24 mouse cellular contexts compared by ENCODE assay signal in genomic region chr1:69376923-69377706, GRCm38 (mm10).
DNase-seq lines count a peak whose midpoint lies in the region; ATAC-seq and TF ChIP-seq lines count a peak whose summit lies in the region.
"Had no signal": no experiment of that assay in that cellular context is flagged by ENCODE, and none has a peak within 500 bp of the region (broad histone marks: within the 10 kb centered on the region; RNA-seq: fewer than 3 reads in every experiment).

No protein-coding gene starts in this region.

- in situ Hi-C loops in ES-E14 (cut with MboI; ENCODE audit: low sequenced_read_pairs in 2 of 2, unreplicated experiment in 2 of 2): no loop called here

- no peaks in the 10 kb centered on the region for H3K36me3 ChIP-seq in ES-E14 (ENCODE audit: control insufficient read depth, insufficient read depth, low read length, poor library complexity, severe bottlenecking)
- H3K36me3 ChIP-seq in thymus, adult 2 months (ENCODE audit: control insufficient read depth, insufficient read depth, low read length): no peaks in the 10 kb centered on the region
- H3K36me3 ChIP-seq: forebrain, embryonic 10.5 days; hindbrain, embryonic 12.5 days had no signal

- no peaks in the 10 kb centered on the region for H3K27me3 ChIP-seq in thymus, adult 2 months (ENCODE audit: control insufficient read depth, insufficient read depth, low read length)
- H3K27me3 ChIP-seq: hindbrain, embryonic 12.5 days; Patski had no signal

- TF ChIP-seq POLR2A in thymus, adult 2 months (IDR thresholded peaks at IDR 0.05; ENCODE audit: control insufficient read depth, extremely low read depth, insufficient read depth, low read length, poor library complexity): no peak

- H3K4me1 ChIP-seq in ES-E14 (ENCODE audit: control insufficient read depth in 2 of 2, insufficient read depth in 2 of 2, low read length in 2 of 2, poor library complexity in 1 of 2): no peaks in the 10 kb centered on the region
- H3K4me1 ChIP-seq in thymus, adult 2 months (replicated peaks; ENCODE audit: control insufficient read depth, insufficient read depth, low read length): no peaks in the 10 kb centered on the region
- H3K4me1 ChIP-seq: embryonic facial prominence, embryonic 10.5 days; forebrain, embryonic 10.5 days; hindbrain, embryonic 12.5 days had no signal

- peak; percentile 1 for DNase-seq in cerebellum, adult 11-12 months
- no peak for DNase-seq in cerebellum, adult 11 months
- peak; percentile 52 for DNase-seq in ES-E14 (ENCODE audit: low read depth, low spot score)
- peak; percentile 84 for DNase-seq in testis, postnatal 14 days (ENCODE audit: low spot score)
- no peak for DNase-seq in layer of hippocampus, adult 9-11 months
- no peak for DNase-seq in embryo, embryonic 10.5 days (ENCODE audit: low spot score)
- DNase-seq in thymus, adult 2 months: no peak
- DNase-seq: adrenal gland, postnatal 10 days; cerebellum, adult 18-20 months; cerebellum, adult 9-11 months; cerebellum, postnatal 36 days; gastrocnemius, postnatal 25 days; heart, adult 11 months; heart, postnatal 10 days; heart, postnatal 4 days had no signal

- H3K4me3 ChIP-seq in ES-E14 (ENCODE audit: insufficient read depth in 1 of 2, low read depth in 1 of 2, low read length in 2 of 2, poor library complexity in 1 of 2, severe bottlenecking in 1 of 2): peak overlapping the region; percentile 14 to 16; a peak in 2 of 4 replicates
- H3K4me3 ChIP-seq in thymus, adult 2 months (ENCODE audit: control insufficient read depth, insufficient read depth, low read length): no peak overlapping the region
- H3K4me3 ChIP-seq: embryonic facial prominence, embryonic 10.5 days; erythroblast, embryonic 14.5 days; forebrain, embryonic 10.5 days; gastrocnemius, adult 2 months; hindbrain, embryonic 12.5 days had no signal

- H3K9me3 ChIP-seq in ES-E14 (ENCODE audit: control insufficient read depth, insufficient read depth, low read depth, low read length): no peaks in the 10 kb centered on the region

- TF ChIP-seq CTCF in thymus, adult 2 months (IDR thresholded peaks at IDR 0.05; ENCODE audit: borderline replicate concordance, control insufficient read depth, extremely low read depth, insufficient read depth, low read length, poor library complexity): no peak

- ATAC-seq in erythroblast, adult 5-6 weeks (replicated peaks; ENCODE audit: low FRiP score, poor library complexity, severe bottlenecking): peak; percentile 20; the same call in 1 of the 2 replicates
- ATAC-seq: forebrain, embryonic 14.5 days; hindbrain, embryonic 16.5 days; Patski had no signal

- WGBS in thymus, adult 2 months: 97% methylated on average over 46 of the region's 46 CpGs

- no peak overlapping the region for H3K27ac ChIP-seq in ES-E14 (ENCODE audit: insufficient read depth, low read depth, low read length, poor library complexity, severe bottlenecking)
- H3K27ac ChIP-seq in thymus, adult 2 months (ENCODE audit: control insufficient read depth, insufficient read depth, low read length): no peak overlapping the region
- H3K27ac ChIP-seq: embryonic facial prominence, embryonic 10.5 days; forebrain, embryonic 10.5 days; gastrocnemius, adult 2 months; hindbrain, embryonic 12.5 days had no signal

- no peak overlapping the region for H3K9ac ChIP-seq in ES-E14 (ENCODE audit: insufficient read depth, low read depth, low read length, poor library complexity, severe bottlenecking)
- H3K9ac ChIP-seq: hindbrain, embryonic 12.5 days had no signal

TF ChIP-seq in ES-E14, 5 proteins besides CTCF, POLR2A, EP300 and RAD21:
- TF ChIP-seq ZC3H11A (IDR thresholded peaks at IDR 0.05; ENCODE audit: borderline replicate concordance, low read depth, low read length) (peak; percentile 37; the same call in 1 of the 2 replicates), ZNF384 (IDR thresholded peaks at IDR 0.05; ENCODE audit: low read depth, low read length) (no peak)

Comparison
In these comparisons a context has a peak if more than half of its experiments do, and no peak if none do; other contexts are left out.
1. DNase-seq: peak in cerebellum, adult 11-12 months (single experiment), ES-E14 (single experiment) and testis, postnatal 14 days (single experiment); none in cerebellum, adult 11 months (single experiment), layer of hippocampus, adult 9-11 months (single experiment), embryo, embryonic 10.5 days (single experiment) and thymus, adult 2 months (single experiment).